Mouse (Mus musculus) liver, adult 2 months (tissue): ENCODE data around the gene Asic5.

Source experiments
- CTCF ChIP-seq: fragments of 200-500 bp; IDR thresholded peaks from 2 replicates; pipeline ENCODE4 v1.5.1; 2011; ENCODE audit warnings: low read depth, low read length, control low read depth
- POLR2A ChIP-seq: fragments of 200-500 bp; IDR thresholded peaks from 2 replicates; pipeline ENCODE4 v1.6.1; 2011; ENCODE audit warnings: low read length, control low read depth; ENCODE audit not compliant: insufficient read depth; ENCODE audit errors: extremely low read depth

DNA sequence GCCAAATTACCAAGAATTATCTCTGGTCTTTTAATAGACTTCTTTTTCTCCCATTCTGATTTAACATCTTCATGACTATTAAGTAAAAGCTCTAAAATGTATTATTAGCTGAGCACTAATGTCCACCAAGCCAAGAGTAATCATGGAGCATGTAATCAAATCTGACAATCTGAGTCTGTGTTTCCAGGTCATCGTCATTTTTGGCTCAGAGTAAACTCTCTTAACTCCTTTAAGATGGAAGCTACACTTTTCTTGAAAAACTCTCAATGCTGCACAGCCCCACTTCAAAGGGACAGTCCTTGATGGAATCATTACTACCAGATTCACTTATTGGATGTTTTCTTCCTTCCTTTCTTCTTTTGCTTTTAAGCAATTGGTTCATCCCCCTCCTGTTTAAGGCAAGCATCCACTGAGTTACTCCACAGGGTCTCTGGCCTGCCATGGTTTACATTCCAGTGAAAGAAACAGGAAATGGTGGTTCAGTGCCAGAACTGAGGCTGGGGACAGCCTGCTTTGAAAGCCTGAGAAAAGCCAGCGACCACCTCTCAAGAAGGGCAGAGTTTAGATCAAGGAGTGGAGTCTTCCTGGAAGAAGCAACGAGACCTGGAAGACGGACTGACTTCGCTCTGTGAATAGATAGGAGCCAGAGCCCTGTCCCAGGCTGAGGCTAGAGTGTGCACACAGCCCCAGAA is 72.3 kb downstream of the Asic5 start:
- TF ChIP-seq CTCF (no peak), POLR2A (no peak)
